Mouse (Mus musculus) stomach, postnatal 0 days (tissue): Measurements from ENCODE around the gene Smpd4. TPM values are rescaled to one million over a fixed set of nuclear protein-coding genes. Genes with fewer than 3 reads are reported as not detected.

ENCODE experiments used
- ATAC-seq: fragments of 200-750 bp; cut with Nextera tagmentation; 2 replicates; pipeline ENCODE4 v1.8.0; 2017; ENCODE audit not compliant: low FRiP score, low TSS enrichment
- DNase-seq: peaks from one replicate; pipeline ENCODE4 v3.0.0-alpha.2; 2016; ENCODE audit warnings: low spot score
- H3K27ac ChIP-seq: fragments of 300-500 bp; sonication (generic); replicated peaks from 2 replicates; pipeline ENCODE4 v1.5.1; 2014; ENCODE audit warnings: mild to moderate bottlenecking, control low read depth
- H3K27me3 ChIP-seq: fragments of 300-500 bp; sonication (generic); 2 replicates; pipeline ENCODE4 v1.6.1; 2014; ENCODE audit warnings: low read length; ENCODE audit not compliant: control insufficient read depth, insufficient read depth
- H3K36me3 ChIP-seq: fragments of 300-500 bp; sonication (generic); 2 replicates; pipeline ENCODE4 v1.6.1; 2014; ENCODE audit warnings: low read length, mixed read lengths; ENCODE audit not compliant: control insufficient read depth, insufficient read depth
- H3K4me1 ChIP-seq: fragments of 300-500 bp; sonication (generic); replicated peaks from 2 replicates; pipeline ENCODE4 v1.6.1; 2014; ENCODE audit warnings: antibody characterized with exemption; ENCODE audit not compliant: control insufficient read depth, insufficient read depth
- H3K4me2 ChIP-seq: fragments of 300-500 bp; sonication (generic); replicated peaks from 2 replicates; pipeline ENCODE4 v1.6.1; 2014; ENCODE audit warnings: low read depth, mild to moderate bottlenecking, control low read depth, moderate library complexity
- H3K4me3 ChIP-seq: fragments of 300-500 bp; sonication (generic); 2 replicates; pipeline ENCODE4 v1.5.1; 2014; ENCODE audit warnings: low read depth, low read length, control low read depth
- H3K9ac ChIP-seq: fragments of 300-500 bp; sonication (generic); 2 replicates; pipeline ENCODE4 v1.6.1; 2014; ENCODE audit warnings: mild to moderate bottlenecking, low read length, control low read depth, mixed read lengths
- H3K9me3 ChIP-seq: fragments of 300-500 bp; sonication (generic); 2 replicates; pipeline ENCODE4 v1.6.1; 2016; ENCODE audit warnings: low read length; ENCODE audit not compliant: control insufficient read depth
- CTCF ChIP-seq: IDR thresholded peaks from 2 replicates; pipeline ENCODE4 v1.5.1; 2016; ENCODE audit warnings: antibody characterized with exemption, low read depth, mild to moderate bottlenecking, moderate library complexity
- EP300 ChIP-seq: optimal IDR thresholded peaks from 2 replicates; pipeline ENCODE3; 2016; ENCODE audit warnings: antibody characterized with exemption
- WGBS: fragments of 180-500 bp; shearing (Covaris S2); extraction: QIAGEN DNeasy Blood & Tissue Kit; methylation state at CpG from one replicate; pipeline ENCODE4 v1.1.7; 2014; 5-methylcytosine and 5-hydroxymethylcytosine counted together
- polyA plus RNA-seq: library from polyadenylated mRNA; unstranded; fragments of >200 nt; fragmentation: Nextera tagmentation; extraction: Ambion mirVana; gene quantifications from 2 replicates; pipeline ENCODE4 v1.2.1, GENCODE M21; 2015

Gene Smpd4
- polyA plus RNA-seq, 1 experiment from 2014 or later = 7.7 TPM

- ATAC-seq (no peak), DNase-seq (no peak)
- H3K4me3 ChIP-seq = no peak overlapping the region
Measured at GRCm38 (mm10) chr16:17633481-17634181, 14.5 kb downstream of the Smpd4 start.

GRCm38 (mm10) chr16:17636904-17637303 lies 17.8 kb downstream of the Smpd4 start:
- no peak overlapping the region for H3K9ac ChIP-seq
- no peak for DNase-seq
- no peak overlapping the region for H3K4me3 ChIP-seq
- peaks cover 27% of the 10 kb centered on the region for H3K36me3 ChIP-seq
- no peaks in the 10 kb centered on the region for H3K9me3 ChIP-seq
- WGBS = 81% methylated on average over 2 of the region's 2 CpGs
- no peak for TF ChIP-seq EP300
- no peak for TF ChIP-seq CTCF
- ATAC-seq = no peak
- no peak overlapping the region for H3K4me2 ChIP-seq
- no peak overlapping the region for H3K27ac ChIP-seq
- H3K4me1 ChIP-seq = no peaks in the 10 kb centered on the region
- no peaks in the 10 kb centered on the region for H3K27me3 ChIP-seq

More at GRCm38 (mm10) chr16:17633481-17634181, 14.5 kb downstream of the Smpd4 start:
- Histone ChIP-seq H3K4me1 (no peaks in the 10 kb centered on the region), H3K27me3 (no peaks in the 10 kb centered on the region), H3K9ac (no peak overlapping the region), H3K9me3 (no peaks in the 10 kb centered on the region), H3K27ac (no peak overlapping the region), H3K4me2 (no peak overlapping the region), H3K36me3 (peaks cover 26% of the 10 kb centered on the region)
- WGBS = 75% methylated on average over 8 of the region's 8 CpGs
- peak; percentile 45 for TF ChIP-seq CTCF
- no peak for TF ChIP-seq EP300

DNA sequence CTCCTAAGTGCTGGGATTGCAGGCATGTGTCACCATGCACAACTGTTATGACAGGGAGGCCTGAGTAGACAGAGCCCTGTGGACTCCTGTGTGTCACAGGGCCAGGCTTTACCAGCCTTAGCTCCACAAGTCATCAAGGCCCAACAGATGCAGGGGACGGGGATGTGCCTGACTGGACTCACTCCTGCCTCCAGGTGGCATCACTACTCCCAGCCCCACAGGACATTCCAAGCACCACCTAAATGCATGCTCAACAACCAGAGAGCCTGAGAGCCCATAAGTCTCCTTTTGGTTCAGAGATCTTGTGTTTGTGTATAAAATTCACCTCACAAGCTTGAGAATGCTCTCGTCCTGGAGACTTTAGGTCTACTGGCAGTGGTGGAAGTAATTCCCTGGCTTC lies 18.5 kb downstream of the Smpd4 start:
- H3K27me3 ChIP-seq = no peaks in the 10 kb centered on the region
- no peaks in the 10 kb centered on the region for H3K9me3 ChIP-seq
- H3K36me3 ChIP-seq = peaks cover 27% of the 10 kb centered on the region
- no peaks in the 10 kb centered on the region for H3K4me1 ChIP-seq
- peak; percentile 45 for TF ChIP-seq CTCF
- no peak for TF ChIP-seq EP300
- no peak for DNase-seq
- H3K4me2 ChIP-seq = no peak overlapping the region
- no peak overlapping the region for H3K4me3 ChIP-seq
- WGBS = 73% methylated on average over 2 of the region's 2 CpGs
- H3K9ac ChIP-seq = no peak overlapping the region
- no peak overlapping the region for H3K27ac ChIP-seq
- ATAC-seq = no peak

DNA sequence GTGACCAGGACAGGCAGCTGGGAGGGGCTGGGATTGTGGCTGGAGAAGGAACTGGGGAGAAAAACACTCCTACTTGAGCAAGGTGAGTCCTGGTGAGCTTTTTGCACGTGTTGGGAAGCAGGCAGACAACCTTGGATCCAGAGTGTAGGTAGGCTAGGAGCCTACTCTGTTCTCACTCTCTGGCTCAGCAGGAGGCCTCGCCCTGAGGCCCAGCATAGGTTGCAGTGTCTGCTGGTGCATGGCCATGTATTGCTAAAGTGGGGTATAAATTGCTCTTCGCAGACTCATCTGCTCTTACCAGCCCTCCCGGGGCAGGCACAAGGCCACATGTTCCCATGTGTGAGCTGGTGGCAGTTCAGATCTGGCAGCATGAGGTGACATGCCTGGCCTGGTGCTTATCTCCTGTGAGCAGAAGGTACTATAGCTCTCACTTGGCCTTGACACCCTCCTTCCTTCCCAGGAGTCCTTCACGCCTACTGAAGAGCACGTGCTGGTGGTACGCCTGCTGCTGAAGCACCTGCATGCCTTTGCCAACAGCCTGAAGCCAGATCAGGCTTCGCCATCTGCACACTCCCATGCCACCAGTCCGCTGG lies 19.0 kb downstream of the Smpd4 start:
- DNase-seq (no peak), ATAC-seq (peak; percentile 47)
- H3K27me3 ChIP-seq = no peaks in the 10 kb centered on the region
- H3K4me1 ChIP-seq = no peaks in the 10 kb centered on the region
- WGBS = 90% methylated on average over 9 of the region's 9 CpGs
- no peak overlapping the region for H3K4me3 ChIP-seq
- H3K9me3 ChIP-seq = no peaks in the 10 kb centered on the region
- H3K4me2 ChIP-seq = no peak overlapping the region
- TF ChIP-seq CTCF (no peak), EP300 (no peak)
- H3K36me3 ChIP-seq = peaks cover 29% of the 10 kb centered on the region
- no peak overlapping the region for H3K9ac ChIP-seq
- no peak overlapping the region for H3K27ac ChIP-seq

- ATAC-seq (no peak), DNase-seq (no peak)
- Histone ChIP-seq H3K4me3 (no peak overlapping the region), H3K27ac (no peak overlapping the region), H3K4me1 (no peaks in the 10 kb centered on the region), H3K36me3 (peaks cover 23% of the 10 kb centered on the region; the same call in 1 of the 2 replicates), H3K9ac (no peak overlapping the region), H3K27me3 (no peaks in the 10 kb centered on the region), H3K9me3 (no peaks in the 10 kb centered on the region), H3K4me2 (no peak overlapping the region)
- WGBS = 80% methylated on average over 3 of the region's 3 CpGs
- TF ChIP-seq EP300 = no peak
- no peak for TF ChIP-seq CTCF
Measured at GRCm38 (mm10) chr16:17639081-17639480, 19.9 kb downstream of the Smpd4 start.

DNA sequence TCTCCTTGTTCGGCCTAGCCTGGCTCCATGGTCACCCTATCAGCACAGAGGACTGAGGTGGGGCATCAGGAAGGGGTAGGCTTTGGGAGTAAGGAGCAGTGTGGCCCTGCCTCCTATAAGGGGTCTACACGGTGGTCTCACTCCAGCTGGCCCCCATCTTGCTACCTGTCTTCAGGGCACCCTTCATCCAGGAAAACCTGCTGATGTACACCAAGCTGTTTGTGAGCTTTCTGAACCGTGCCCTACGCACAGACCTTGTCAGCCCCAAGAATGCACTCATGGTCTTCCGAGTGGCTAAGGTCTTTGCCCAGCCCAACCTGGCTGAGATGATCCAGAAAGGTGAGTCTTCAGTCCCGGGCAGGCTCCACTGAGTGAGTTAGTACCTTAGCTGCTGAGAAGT lies 20.8 kb downstream of the Smpd4 start:
- H3K9ac ChIP-seq = no peak overlapping the region
- DNase-seq (no peak), ATAC-seq (no peak)
- no peak overlapping the region for H3K27ac ChIP-seq
- no peaks in the 10 kb centered on the region for H3K27me3 ChIP-seq
- no peak overlapping the region for H3K4me2 ChIP-seq
- WGBS = 92% methylated on average over 6 of the region's 6 CpGs
- TF ChIP-seq EP300 (no peak), CTCF (no peak)
- no peaks in the 10 kb centered on the region for H3K9me3 ChIP-seq
- no peaks in the 10 kb centered on the region for H3K4me1 ChIP-seq
- H3K4me3 ChIP-seq = no peak overlapping the region
- peaks cover 23% of the 10 kb centered on the region; the same call in 1 of the 2 replicates for H3K36me3 ChIP-seq
